Mouse (Mus musculus) lung, postnatal 0 days (tissue): ENCODE results near the gene Olfr1416.

Source experiments
- CTCF ChIP-seq: IDR thresholded peaks from 2 replicates; pipeline ENCODE4 v1.5.1; 2016; ENCODE audit warnings: antibody characterized with exemption, mild to moderate bottlenecking
- EP300 ChIP-seq: IDR thresholded peaks from 2 replicates; pipeline ENCODE4 v1.6.1; 2016; ENCODE audit warnings: antibody characterized with exemption, mild to moderate bottlenecking, control low read depth

- TF ChIP-seq CTCF (no peak), EP300 (no peak)
Measured at GRCm38 (mm10) chr1:92431420-92431819, 53.5 kb downstream of the Olfr1416 start.
